ENCODE assay signal across 22 mouse cellular contexts in the genomic region with DNA sequence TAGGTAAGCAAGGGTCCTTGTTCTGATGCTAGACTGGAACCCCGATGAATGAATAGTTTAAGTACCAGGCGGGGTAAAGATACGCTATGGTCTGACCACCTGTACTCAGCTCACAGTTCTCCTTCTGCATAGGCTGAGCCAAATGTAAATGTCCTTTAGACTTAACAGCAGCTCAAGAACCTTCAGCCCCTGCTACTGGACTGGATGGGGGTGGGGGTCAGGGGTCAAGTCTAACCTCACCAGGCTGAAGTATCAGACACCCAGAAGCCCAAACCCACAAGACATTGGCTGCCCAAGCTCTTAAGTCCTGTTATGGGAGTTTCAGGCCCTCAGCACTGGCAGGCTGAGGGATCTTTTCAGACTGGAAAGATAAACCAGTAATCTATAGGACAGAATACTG. TPM values are rescaled to one million over a fixed set of nuclear protein-coding genes. Genes with fewer than 3 reads are reported as not detected.
DNase-seq lines count a peak whose midpoint lies in the region; ATAC-seq and TF ChIP-seq lines count a peak whose summit lies in the region.
"Had no signal": no experiment of that assay in that cellular context is flagged by ENCODE, and none has a peak within 500 bp of the region (broad histone marks: within the 10 kb centered on the region; RNA-seq: fewer than 3 reads in every experiment).

No protein-coding gene starts in this region.

- 0 out of 2 replicates have a peak overlapping the region, but pooled peaks have one; percentile 76 for H3K27ac ChIP-seq in heart, embryonic 13.5 days (replicated peaks)
- no peak overlapping the region for H3K27ac ChIP-seq in heart, embryonic 12.5 days (ENCODE audit: poor library complexity, severe bottlenecking)
- peak overlapping the region; percentile 93 for H3K27ac ChIP-seq in liver, embryonic 12.5 days
- no peak overlapping the region for H3K27ac ChIP-seq in liver, postnatal 0 days (ENCODE audit: low read depth)
- no peak overlapping the region for H3K27ac ChIP-seq in embryonic facial prominence, embryonic 13.5 days
- peak overlapping the region; percentile 90 for H3K27ac ChIP-seq in liver, embryonic 13.5 days
- H3K27ac ChIP-seq: embryonic facial prominence, embryonic 12.5 days; forebrain, embryonic 10.5 days; heart, embryonic 10.5 days; midbrain, embryonic 13.5 days; stomach, embryonic 15.5 days had no signal

- no peaks in the 10 kb centered on the region for H3K27me3 ChIP-seq in heart, embryonic 13.5 days (replicated peaks)
- H3K27me3 ChIP-seq in heart, embryonic 12.5 days (replicated peaks): no peaks in the 10 kb centered on the region
- H3K27me3 ChIP-seq in liver, embryonic 12.5 days (replicated peaks): no peaks in the 10 kb centered on the region
- H3K27me3 ChIP-seq in liver, postnatal 0 days (ENCODE audit: insufficient read depth, low read length): no peaks in the 10 kb centered on the region
- no peaks in the 10 kb centered on the region for H3K27me3 ChIP-seq in embryonic facial prominence, embryonic 13.5 days
- H3K27me3 ChIP-seq in liver, embryonic 13.5 days: no peaks in the 10 kb centered on the region
- H3K27me3 ChIP-seq: embryonic facial prominence, embryonic 12.5 days; midbrain, embryonic 13.5 days; stomach, embryonic 15.5 days had no signal

- peaks cover 68% of the 10 kb centered on the region for H3K4me1 ChIP-seq in heart, embryonic 13.5 days
- peaks cover 51% of the 10 kb centered on the region for H3K4me1 ChIP-seq in heart, embryonic 12.5 days (replicated peaks)
- H3K4me1 ChIP-seq in liver, embryonic 12.5 days: peaks cover 71% of the 10 kb centered on the region
- H3K4me1 ChIP-seq in liver, postnatal 0 days (ENCODE audit: insufficient read depth): peaks cover 48% of the 10 kb centered on the region
- H3K4me1 ChIP-seq in embryonic facial prominence, embryonic 13.5 days: peaks cover 60% of the 10 kb centered on the region
- H3K4me1 ChIP-seq in liver, embryonic 13.5 days (replicated peaks): peaks cover 69% of the 10 kb centered on the region

- intact Hi-C loops in left cerebral cortex, postnatal 25 days (cut with DNase I): loop anchor here (10.0 kb wide), 1 partner anchor 646 kb away; the partner anchor contains the start of gene Tmem115

- DNase-seq in liver, postnatal 0 days: no peak
- no peak for DNase-seq in liver, embryonic 13.5 days
- DNase-seq in left cerebral cortex, postnatal 25 days (ENCODE audit: low spot score in 2 of 2): no peak
- no peak for DNase-seq in spleen, adult 12 weeks (ENCODE audit: low spot score)
- DNase-seq: cerebellum, adult 2 months; gastrocnemius, postnatal 36 days; heart, postnatal 14 days; kidney, adult 2 months; kidney, postnatal 25 days; left cerebral cortex, postnatal 4 days; lung, adult 18-20 months; right cerebral cortex, postnatal 25 days had no signal

- peaks cover 54% of the 10 kb centered on the region for H3K36me3 ChIP-seq in heart, embryonic 13.5 days
- peaks cover 41% of the 10 kb centered on the region for H3K36me3 ChIP-seq in heart, embryonic 12.5 days
- H3K36me3 ChIP-seq in liver, embryonic 12.5 days: peaks cover 57% of the 10 kb centered on the region
- H3K36me3 ChIP-seq in liver, postnatal 0 days (replicated peaks; ENCODE audit: insufficient read depth, low read length): peaks cover 41% of the 10 kb centered on the region
- H3K36me3 ChIP-seq in embryonic facial prominence, embryonic 13.5 days: peaks cover 45% of the 10 kb centered on the region
- H3K36me3 ChIP-seq in liver, embryonic 13.5 days: peaks cover 55% of the 10 kb centered on the region

- no peak for TF ChIP-seq CTCF in liver, postnatal 0 days (IDR thresholded peaks at IDR 0.05; ENCODE audit: low read depth)

- 94% methylated on average over 3 of the region's 3 CpGs for whole genome bisulfite sequencing in heart, embryonic 13.5 days
- WGBS in heart, embryonic 12.5 days: 95% methylated on average over 3 of the region's 3 CpGs
- WGBS in liver, embryonic 12.5 days (ENCODE audit: insufficient replicate concordance): 88% methylated on average over 3 of the region's 3 CpGs
- 94% methylated on average over 3 of the region's 3 CpGs for WGBS in liver, postnatal 0 days (ENCODE audit: insufficient replicate concordance)
- 94% methylated on average over 3 of the region's 3 CpGs for WGBS in embryonic facial prominence, embryonic 13.5 days
- 95% methylated on average over 3 of the region's 3 CpGs for WGBS in liver, embryonic 13.5 days (ENCODE audit: insufficient replicate concordance)

- H3K4me3 ChIP-seq in heart, embryonic 13.5 days: no peak overlapping the region
- H3K4me3 ChIP-seq in heart, embryonic 12.5 days: no peak overlapping the region
- H3K4me3 ChIP-seq in liver, embryonic 12.5 days: peak overlapping the region; percentile 98; the same call in 1 of the 2 replicates
- no peak overlapping the region for H3K4me3 ChIP-seq in liver, postnatal 0 days (ENCODE audit: low read depth, low read length)
- H3K4me3 ChIP-seq in embryonic facial prominence, embryonic 13.5 days: no peak overlapping the region
- peak overlapping the region; percentile 86 for H3K4me3 ChIP-seq in liver, embryonic 13.5 days (replicated peaks)
- H3K4me3 ChIP-seq: midbrain, embryonic 13.5 days; stomach, embryonic 15.5 days had no signal

- no peak overlapping the region; the same call in 1 of the 2 replicates for H3K9ac ChIP-seq in heart, embryonic 13.5 days
- no peak overlapping the region for H3K9ac ChIP-seq in heart, embryonic 12.5 days
- peak overlapping the region; percentile 72 for H3K9ac ChIP-seq in liver, embryonic 12.5 days
- no peak overlapping the region for H3K9ac ChIP-seq in liver, postnatal 0 days (replicated peaks)
- peak overlapping the region; percentile 44; the same call in 1 of the 2 replicates for H3K9ac ChIP-seq in embryonic facial prominence, embryonic 13.5 days
- H3K9ac ChIP-seq in liver, embryonic 13.5 days: peak overlapping the region; percentile 68
- H3K9ac ChIP-seq: embryonic facial prominence, embryonic 12.5 days; midbrain, embryonic 13.5 days; stomach, embryonic 15.5 days had no signal

- ATAC-seq in heart, embryonic 13.5 days (ENCODE audit: extremely low read depth, insufficient number of reproducible peaks, low FRiP score, low TSS enrichment): no peak
- ATAC-seq in heart, embryonic 12.5 days (ENCODE audit: insufficient number of reproducible peaks, low FRiP score): no peak
- no peak for ATAC-seq in liver, embryonic 12.5 days
- no peak for ATAC-seq in liver, postnatal 0 days
- no peak for ATAC-seq in embryonic facial prominence, embryonic 13.5 days (ENCODE audit: insufficient number of reproducible peaks, insufficient read depth, low FRiP score, low TSS enrichment, low read depth)
- ATAC-seq in liver, embryonic 13.5 days (ENCODE audit: low read depth): no peak
- ATAC-seq: hindbrain, embryonic 16.5 days; midbrain, embryonic 13.5 days had no signal

- H3K9me3 ChIP-seq in heart, embryonic 13.5 days: no peaks in the 10 kb centered on the region
- H3K9me3 ChIP-seq in heart, embryonic 12.5 days (replicated peaks): no peaks in the 10 kb centered on the region
- no peaks in the 10 kb centered on the region for H3K9me3 ChIP-seq in liver, embryonic 12.5 days (replicated peaks)
- no peaks in the 10 kb centered on the region for H3K9me3 ChIP-seq in liver, postnatal 0 days (ENCODE audit: low read length)
- H3K9me3 ChIP-seq in embryonic facial prominence, embryonic 13.5 days: no peaks in the 10 kb centered on the region
- H3K9me3 ChIP-seq in liver, embryonic 13.5 days (replicated peaks): no peaks in the 10 kb centered on the region
- H3K9me3 ChIP-seq: embryonic facial prominence, embryonic 12.5 days; forebrain, embryonic 10.5 days; heart, embryonic 10.5 days; midbrain, embryonic 13.5 days; stomach, embryonic 15.5 days had no signal

- TF ChIP-seq EP300 in liver, postnatal 0 days (IDR thresholded peaks at IDR 0.05; ENCODE audit: low read depth): no peak

- no peak overlapping the region for H3K4me2 ChIP-seq in heart, embryonic 13.5 days
- H3K4me2 ChIP-seq in heart, embryonic 12.5 days: no peak overlapping the region
- peak overlapping the region; percentile 91 for H3K4me2 ChIP-seq in liver, embryonic 12.5 days
- no peak overlapping the region for H3K4me2 ChIP-seq in liver, postnatal 0 days (ENCODE audit: low read depth, low read length)
- no peak overlapping the region for H3K4me2 ChIP-seq in embryonic facial prominence, embryonic 13.5 days
- peak overlapping the region; percentile 85 for H3K4me2 ChIP-seq in liver, embryonic 13.5 days
- H3K4me2 ChIP-seq: embryonic facial prominence, embryonic 12.5 days had no signal

RNA-seq across cellular contexts. Expression of gene Rbm15b, which starts 1.1 kb away (rescaled TPM):
- polyA plus RNA-seq in heart, embryonic 13.5 days (2015; fragmentation: Nextera tagmentation; extraction: Ambion mirVana): 4.7 and 5.5 TPM in 2 replicates
- 9.2 and 9.3 TPM in 2 replicates for polyA plus RNA-seq in heart, embryonic 12.5 days (2016; fragmentation: Nextera tagmentation; extraction: Ambion mirVana)
- 8.8 and 11.3 TPM in 2 replicates for polyA plus RNA-seq in liver, embryonic 12.5 days (2016; fragmentation: Nextera tagmentation; extraction: Ambion mirVana)
- polyA plus RNA-seq in liver, postnatal 0 days (2015; fragmentation: Nextera tagmentation; extraction: Ambion mirVana): 1.4 and 2.2 TPM in 2 replicates
- 10.5 and 13.4 TPM in 2 replicates for polyA plus RNA-seq in embryonic facial prominence, embryonic 13.5 days (2015; fragmentation: Nextera tagmentation; extraction: Ambion mirVana)
- polyA plus RNA-seq in liver, embryonic 13.5 days (2015; fragmentation: Nextera tagmentation; extraction: Ambion mirVana): 2.7 and 2.8 TPM in 2 replicates
- total RNA-seq in left cerebral cortex, postnatal 25 days (2021): 10 to 100 TPM; 52.5 to 57.7 TPM

RNA-seq across cellular contexts. Expression of gene Manf, which starts 3.4 kb away (rescaled TPM):
- 195 and 233 TPM in 2 replicates for polyA plus RNA-seq in heart, embryonic 13.5 days (2015; fragmentation: Nextera tagmentation; extraction: Ambion mirVana)
- 237 and 247 TPM in 2 replicates for polyA plus RNA-seq in heart, embryonic 12.5 days (2016; fragmentation: Nextera tagmentation; extraction: Ambion mirVana)
- 232 and 233 TPM in 2 replicates for polyA plus RNA-seq in liver, embryonic 12.5 days (2016; fragmentation: Nextera tagmentation; extraction: Ambion mirVana)
- polyA plus RNA-seq in liver, postnatal 0 days (2015; fragmentation: Nextera tagmentation; extraction: Ambion mirVana): 104 and 139 TPM in 2 replicates
- polyA plus RNA-seq in embryonic facial prominence, embryonic 13.5 days (2015; fragmentation: Nextera tagmentation; extraction: Ambion mirVana): 242 and 297 TPM in 2 replicates
- polyA plus RNA-seq in liver, embryonic 13.5 days (2015; fragmentation: Nextera tagmentation; extraction: Ambion mirVana): 197 and 237 TPM in 2 replicates
- 100 to 1,000 TPM; 150 to 155 TPM for total RNA-seq in left cerebral cortex, postnatal 25 days (2021)

Comparison
In these comparisons a context has a peak if more than half of its experiments do, and no peak if none do; other contexts are left out.
1. H3K27ac ChIP-seq: peak in heart, embryonic 13.5 days (single experiment), liver, embryonic 12.5 days (single experiment) and liver, embryonic 13.5 days (single experiment); none in heart, embryonic 12.5 days (single experiment), liver, postnatal 0 days (single experiment) and embryonic facial prominence, embryonic 13.5 days (single experiment).
2. H3K4me2 ChIP-seq: peak in liver, embryonic 12.5 days (single experiment) and liver, embryonic 13.5 days (single experiment); none in heart, embryonic 13.5 days (single experiment), heart, embryonic 12.5 days (single experiment), liver, postnatal 0 days (single experiment) and embryonic facial prominence, embryonic 13.5 days (single experiment).
3. H3K4me3 ChIP-seq: peak in liver, embryonic 12.5 days (single experiment) and liver, embryonic 13.5 days (single experiment); none in heart, embryonic 13.5 days (single experiment), heart, embryonic 12.5 days (single experiment), liver, postnatal 0 days (single experiment) and embryonic facial prominence, embryonic 13.5 days (single experiment).
4. H3K9ac ChIP-seq: peak in liver, embryonic 12.5 days (single experiment), embryonic facial prominence, embryonic 13.5 days (single experiment) and liver, embryonic 13.5 days (single experiment); none in heart, embryonic 13.5 days (single experiment), heart, embryonic 12.5 days (single experiment) and liver, postnatal 0 days (single experiment).